Mouse (Mus musculus) C2C12 (cell line): ENCODE data around the gene Dpy19l3. TPM values are rescaled to one million over a fixed set of nuclear protein-coding genes. Genes with fewer than 3 reads are reported as not detected.

ENCODE experiments used
- H3K27me3 ChIP-seq: one replicate; pipeline ENCODE4 v1.6.1; 2011; ENCODE audit not compliant: control insufficient read depth, insufficient read depth, insufficient read length
- H3K36me3 ChIP-seq: one replicate; pipeline ENCODE4 v1.6.1; 2011; ENCODE audit not compliant: control insufficient read depth, insufficient read depth
- H3K4me3 ChIP-seq: one replicate; pipeline ENCODE4 v1.5.1; 2011; ENCODE audit warnings: mild to moderate bottlenecking, control low read depth; ENCODE audit not compliant: poor library complexity, insufficient read depth, severe bottlenecking
- H3K79me2 ChIP-seq: one replicate; pipeline ENCODE4 v1.6.1; 2011; ENCODE audit not compliant: control insufficient read depth, insufficient read depth
- H3K79me3 ChIP-seq: one replicate; pipeline ENCODE4 v1.6.1; 2011; ENCODE audit warnings: low read depth, control low read depth
- H3ac ChIP-seq: one replicate; pipeline ENCODE3; 2011; ENCODE audit warnings: low read depth; ENCODE audit not compliant: control insufficient read depth, insufficient read length
- CEBPB ChIP-seq: IDR thresholded peaks from one replicate; pipeline ENCODE4 v1.6.1; 2011; ENCODE audit warnings: low read depth, mild to moderate bottlenecking, control low read depth, moderate library complexity
- CTCF ChIP-seq: IDR thresholded peaks from one replicate; pipeline ENCODE4 v1.5.1; 2011; ENCODE audit not compliant: control insufficient read depth, insufficient read depth, insufficient read length
- FOSL1 ChIP-seq: IDR thresholded peaks from one replicate; pipeline ENCODE4 v1.8.0; 2011; ENCODE audit warnings: mild to moderate bottlenecking, low read length; ENCODE audit not compliant: poor library complexity, insufficient read depth, severe bottlenecking
- MAX ChIP-seq: IDR thresholded peaks from one replicate; pipeline ENCODE4 v1.6.1; 2011; ENCODE audit warnings: mild to moderate bottlenecking, control low read depth
- MYOD1 ChIP-seq: IDR thresholded peaks from one replicate; pipeline ENCODE4 v1.6.1; 2011; ENCODE audit warnings: low read depth; ENCODE audit not compliant: control insufficient read depth, insufficient read length
- MYOG ChIP-seq: IDR thresholded peaks from one replicate; pipeline ENCODE4 v1.6.1; 2011; ENCODE audit not compliant: control insufficient read depth, insufficient read length; ENCODE audit errors: extremely low read depth
- USF1 ChIP-seq: IDR thresholded peaks from one replicate; pipeline ENCODE4 v1.6.1; 2011; ENCODE audit warnings: low read depth, mild to moderate bottlenecking, control low read depth, moderate library complexity
- polyA plus RNA-seq: library from polyadenylated mRNA; unstranded; fragments of >200 nt; fragmentation: generic; extraction: Trizol; gene quantifications from one replicate; pipeline ENCODE4 v1.2.1, GENCODE M21; 2012; ENCODE audit warnings: missing spikeins

The Dpy19l3 gene
- polyA plus RNA-seq, 1 experiment = 8.2 TPM

DNA sequence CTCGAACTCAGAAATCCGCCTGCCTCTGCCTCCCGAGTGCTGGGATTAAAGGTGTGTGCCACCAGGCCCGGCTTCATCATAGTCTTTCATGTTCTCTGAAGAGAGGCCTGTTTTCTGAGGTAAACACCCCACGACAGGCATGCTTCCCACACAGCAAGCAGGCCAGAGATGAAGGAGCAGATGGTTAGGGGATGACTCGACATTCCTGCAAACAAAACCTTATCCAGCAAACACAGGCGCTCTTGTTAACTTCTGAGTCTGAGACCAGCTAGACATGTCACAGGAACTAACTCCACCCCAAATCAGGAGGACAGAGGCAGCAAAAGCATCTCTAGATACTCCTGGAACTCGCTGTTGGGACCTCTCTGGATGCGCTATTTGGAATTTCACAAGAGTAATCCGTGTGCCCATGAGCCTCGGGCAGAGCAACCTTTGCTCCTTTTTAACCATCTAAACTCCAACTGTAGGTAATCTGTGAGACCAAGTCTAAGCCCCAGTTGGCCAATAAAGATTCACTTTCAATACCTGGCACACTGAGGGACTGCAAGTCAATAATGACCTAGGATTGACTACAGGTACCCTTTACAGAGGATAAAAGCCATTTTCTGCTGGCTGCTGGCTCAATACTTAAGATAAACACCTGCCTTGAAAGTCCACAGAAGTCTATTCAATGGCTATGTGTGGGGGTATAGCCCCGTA is 38.0 kb upstream of the Dpy19l3 start:
- Histone ChIP-seq H3K27me3 (no peaks in the 10 kb centered on the region), H3K36me3 (peaks cover 86% of the 10 kb centered on the region), H3K4me3 (no peak overlapping the region), H3K79me3 (peaks cover 8% of the 10 kb centered on the region), H3K79me2 (peaks cover 20% of the 10 kb centered on the region), H3ac (no peak overlapping the region)
- TF ChIP-seq CEBPB (no peak), USF1 (no peak), MAX (no peak), CTCF (no peak), MYOD1 (no peak), MYOG (no peak), FOSL1 (no peak)

DNA sequence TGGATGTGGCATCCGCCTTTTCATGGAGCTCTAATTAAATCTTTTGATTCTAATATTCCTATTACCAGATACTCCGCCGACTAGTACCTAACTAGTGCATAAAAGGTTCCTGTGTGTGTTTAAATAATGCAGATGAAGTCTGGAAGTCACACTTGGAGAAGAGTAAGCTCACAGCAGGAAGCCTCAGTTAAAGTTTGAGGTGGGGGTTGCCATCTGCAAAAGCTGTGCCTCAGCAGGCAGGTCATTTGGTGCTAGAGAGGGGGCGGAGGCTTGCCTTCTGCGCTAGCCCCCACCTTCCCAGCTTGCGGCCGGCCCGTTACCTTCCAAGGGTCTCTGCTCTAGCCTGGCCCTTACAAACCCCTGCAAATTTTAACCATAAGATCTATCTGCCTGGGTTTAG is 36.7 kb upstream of the Dpy19l3 start:
- H3K27me3 ChIP-seq = no peaks in the 10 kb centered on the region
- H3K79me2 ChIP-seq = peaks cover 6% of the 10 kb centered on the region
- no peak overlapping the region for H3ac ChIP-seq
- H3K79me3 ChIP-seq = peaks cover 2% of the 10 kb centered on the region
- no peak for TF ChIP-seq MYOD1
- no peak for TF ChIP-seq FOSL1
- TF ChIP-seq MAX = no peak
- TF ChIP-seq USF1 = no peak
- no peak for TF ChIP-seq MYOG
- TF ChIP-seq CTCF = no peak
- TF ChIP-seq CEBPB = no peak
- H3K36me3 ChIP-seq = peaks cover 84% of the 10 kb centered on the region
- no peak overlapping the region for H3K4me3 ChIP-seq

DNA sequence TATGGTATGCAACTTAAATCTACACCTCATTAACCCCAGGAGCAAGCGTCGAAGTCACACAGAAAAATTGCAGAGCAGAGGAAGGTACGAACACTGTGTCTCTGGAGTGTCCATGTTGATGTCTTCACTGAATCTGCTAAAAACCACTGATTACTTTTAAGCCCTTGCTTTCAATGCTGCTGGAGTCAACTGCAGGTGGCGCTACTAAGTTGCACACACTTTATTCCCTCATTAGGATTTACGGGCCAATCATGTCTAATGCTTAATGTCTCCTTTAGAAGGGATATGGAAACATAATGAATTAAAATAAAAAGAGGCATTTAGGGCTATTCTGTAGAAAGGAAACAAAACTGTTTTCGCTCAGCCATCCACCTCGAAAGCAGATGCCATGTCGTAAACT is 35.9 kb upstream of the Dpy19l3 start:
- Histone ChIP-seq H3ac (no peak overlapping the region), H3K79me3 (peaks cover 3% of the 10 kb centered on the region), H3K36me3 (peaks cover 83% of the 10 kb centered on the region), H3K79me2 (peaks cover 6% of the 10 kb centered on the region), H3K4me3 (no peak overlapping the region), H3K27me3 (no peaks in the 10 kb centered on the region)
- TF ChIP-seq CEBPB = no peak
- TF ChIP-seq FOSL1 = no peak
- no peak for TF ChIP-seq USF1

DNA sequence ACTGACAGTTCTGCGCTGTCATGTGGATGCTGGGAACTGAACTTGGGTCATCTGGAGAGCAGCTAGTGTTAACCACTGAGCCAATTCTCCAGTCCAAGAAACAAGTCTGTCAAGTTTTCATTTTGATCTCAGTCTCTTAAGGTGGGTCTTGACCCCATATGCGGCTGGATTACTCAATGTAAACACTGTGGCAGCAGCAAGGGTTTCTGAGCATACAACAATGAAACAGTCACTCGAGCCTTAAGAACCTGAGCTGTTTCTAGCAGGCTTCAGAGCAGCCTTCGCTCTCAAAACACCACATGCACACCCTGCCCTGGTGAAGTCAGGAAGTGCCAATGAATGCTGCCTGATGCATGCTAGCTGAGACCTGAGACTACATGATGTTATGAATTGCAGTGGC is 31.3 kb upstream of the Dpy19l3 start:
- Histone ChIP-seq H3K4me3 (no peak overlapping the region), H3K36me3 (peaks cover 58% of the 10 kb centered on the region), H3K27me3 (no peaks in the 10 kb centered on the region), H3K79me3 (peaks cover 3% of the 10 kb centered on the region), H3ac (no peak overlapping the region), H3K79me2 (peaks cover 6% of the 10 kb centered on the region)
- TF ChIP-seq MAX (no peak), CTCF (no peak), CEBPB (no peak)

DNA sequence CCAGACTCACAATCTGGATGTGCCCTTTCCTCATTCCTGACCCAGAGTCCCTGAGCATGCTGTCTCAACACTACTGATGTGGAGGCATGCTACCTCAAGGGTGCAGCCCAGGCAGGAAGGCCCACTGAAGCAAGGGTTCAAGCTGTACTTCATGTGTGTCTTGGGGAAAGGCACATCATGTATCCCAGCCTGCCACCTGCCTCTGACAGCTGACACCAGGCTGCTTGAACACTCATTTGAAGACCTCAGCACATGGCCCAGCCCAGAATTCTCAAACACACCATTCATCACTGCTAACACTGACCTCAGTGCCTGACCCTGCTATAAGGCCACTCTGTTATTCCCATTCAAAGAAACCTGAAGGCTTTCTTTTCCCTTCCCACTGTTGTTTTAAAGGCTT is 28.0 kb upstream of the Dpy19l3 start:
- Histone ChIP-seq H3K79me3 (peaks cover 3% of the 10 kb centered on the region), H3K27me3 (no peaks in the 10 kb centered on the region), H3K4me3 (no peak overlapping the region), H3ac (no peak overlapping the region), H3K79me2 (no peaks in the 10 kb centered on the region), H3K36me3 (peaks cover 41% of the 10 kb centered on the region)
- TF ChIP-seq CTCF = no peak
- no peak for TF ChIP-seq FOSL1
- no peak for TF ChIP-seq MYOG
- no peak for TF ChIP-seq MYOD1
- TF ChIP-seq USF1 = no peak
- TF ChIP-seq CEBPB = no peak
- TF ChIP-seq MAX = no peak

DNA sequence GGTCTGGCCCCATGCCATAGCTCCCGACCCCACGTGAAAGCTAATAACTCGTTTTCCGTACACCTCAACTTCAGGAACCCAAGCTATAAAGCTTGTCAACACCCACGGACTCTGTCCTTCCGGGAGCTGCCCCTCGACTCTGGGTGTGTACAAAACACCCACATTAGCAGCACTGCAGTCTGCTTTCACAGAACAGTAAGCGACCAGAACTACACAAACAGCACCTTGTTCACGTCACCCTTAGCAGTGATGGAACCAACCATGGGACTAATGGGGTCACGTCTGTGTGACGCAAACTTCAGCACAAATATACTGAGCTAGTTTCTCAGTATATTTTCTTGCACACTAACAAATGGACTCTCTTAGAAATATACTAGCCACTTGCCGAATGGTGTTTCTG is 19.9 kb upstream of the Dpy19l3 start:
- H3K79me2 ChIP-seq = no peaks in the 10 kb centered on the region
- no peak overlapping the region for H3ac ChIP-seq
- H3K36me3 ChIP-seq = peaks cover 37% of the 10 kb centered on the region
- TF ChIP-seq MYOD1 (no peak), USF1 (no peak), CTCF (no peak), MAX (no peak), CEBPB (no peak), FOSL1 (no peak), MYOG (no peak)
- H3K79me3 ChIP-seq = no peaks in the 10 kb centered on the region
- H3K27me3 ChIP-seq = no peaks in the 10 kb centered on the region
- H3K4me3 ChIP-seq = no peak overlapping the region
